Mouse (Mus musculus) lung, embryonic 14.5 days (tissue): ENCODE data around the gene B3gntl1. TPM values are rescaled to one million over a fixed set of nuclear protein-coding genes. Genes with fewer than 3 reads are reported as not detected.
A peak's percentile ranks its signal among the peaks of the same experiment; 100 is the strongest.
"Not testable (repeated sequence)": the region's sequence is repeated elsewhere in the genome, so short reads cannot be mapped to it uniquely, and the experiment has no call there.

Experiments
- ATAC-seq: fragments of 200-750 bp; cut with Nextera tagmentation; 2 replicates; pipeline ENCODE4 v1.8.0; 2017; ENCODE audit warnings: mild to moderate bottlenecking, moderate TSS enrichment, moderate library complexity; ENCODE audit not compliant: insufficient read depth
- DNase-seq: peaks from one replicate; pipeline ENCODE4 v3.0.0-alpha.2; 2015
- H3K27ac ChIP-seq: fragments of 300-500 bp; sonication (generic); 2 replicates; pipeline ENCODE4 v1.5.1; 2014; ENCODE audit warnings: low read depth, mild to moderate bottlenecking, moderate library complexity
- H3K27me3 ChIP-seq: fragments of 300-500 bp; sonication (generic); 2 replicates; pipeline ENCODE4 v1.6.1; 2014; ENCODE audit warnings: low read length, control low read depth; ENCODE audit not compliant: insufficient read depth
- H3K36me3 ChIP-seq: fragments of 300-500 bp; sonication (generic); 2 replicates; pipeline ENCODE4 v1.6.1; 2014; ENCODE audit warnings: control low read depth; ENCODE audit not compliant: insufficient read depth
- H3K4me1 ChIP-seq: fragments of 300-500 bp; sonication (generic); 2 replicates; pipeline ENCODE4 v1.6.1; 2014; ENCODE audit warnings: antibody characterized with exemption, control low read depth; ENCODE audit not compliant: insufficient read depth
- H3K4me2 ChIP-seq: fragments of 300-500 bp; sonication (generic); 2 replicates; pipeline ENCODE4 v1.6.1; 2014; ENCODE audit warnings: mild to moderate bottlenecking
- H3K4me3 ChIP-seq: fragments of 300-500 bp; sonication (generic); 2 replicates; pipeline ENCODE4 v1.5.1; 2014; ENCODE audit warnings: low read depth, low read length
- H3K9ac ChIP-seq: fragments of 300-500 bp; sonication (generic); 2 replicates; pipeline ENCODE4 v1.6.1; 2014
- H3K9me3 ChIP-seq: fragments of 300-500 bp; sonication (generic); 2 replicates; pipeline ENCODE4 v1.6.1; 2016; ENCODE audit warnings: low read depth, low read length, control low read depth
- CTCF ChIP-seq: IDR thresholded peaks from 2 replicates; pipeline ENCODE4 v1.5.1; 2016; ENCODE audit warnings: antibody characterized with exemption, low read depth
- WGBS: fragments of 180-500 bp; shearing (Covaris S2); extraction: QIAGEN DNeasy Blood & Tissue Kit; methylation state at CpG from one replicate; pipeline ENCODE4 v1.1.7; 2014; 5-methylcytosine and 5-hydroxymethylcytosine counted together
- polyA plus RNA-seq: library from polyadenylated mRNA; unstranded; fragments of >200 nt; fragmentation: Nextera tagmentation; extraction: Ambion mirVana; gene quantifications from 2 replicates; pipeline ENCODE4 v1.2.1, GENCODE M21; 2014

Gene B3gntl1
- polyA plus RNA-seq, 1 experiment from 2014 or later = 7.3 TPM

DNA sequence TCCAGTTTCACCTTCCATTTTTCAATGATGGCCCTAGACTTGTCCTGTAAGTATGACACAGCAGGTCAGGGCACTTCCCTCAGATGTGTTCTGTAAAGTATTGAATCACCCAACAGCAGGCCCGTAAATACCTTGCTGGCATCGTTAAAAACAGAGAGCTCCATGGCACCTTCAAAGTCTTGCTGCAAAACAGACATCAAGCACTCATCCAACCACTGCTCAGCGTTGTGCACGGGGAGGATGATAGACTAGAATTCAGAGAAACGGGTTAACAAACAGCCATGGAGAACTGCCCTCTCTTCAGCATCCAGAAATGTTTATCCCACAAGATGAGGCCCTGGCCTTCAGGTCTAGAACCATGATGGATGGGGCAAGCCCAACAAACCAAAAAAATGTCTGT is 2.0 kb downstream of the B3gntl1 start:
- no peak for TF ChIP-seq CTCF
- Histone ChIP-seq H3K4me1 (no peaks in the 10 kb centered on the region), H3K27me3 (no peaks in the 10 kb centered on the region), H3K27ac (no peak overlapping the region), H3K4me2 (no peak overlapping the region), H3K4me3 (no peak overlapping the region), H3K36me3 (peaks cover 6% of the 10 kb centered on the region; the same call in 1 of the 2 replicates), H3K9me3 (no peaks in the 10 kb centered on the region), H3K9ac (no peak overlapping the region)
- DNase-seq (no peak), ATAC-seq (no peak)
- 90% methylated on average over 5 of the region's 5 CpGs for WGBS

- Histone ChIP-seq H3K4me3 (no peak overlapping the region), H3K36me3 (peaks cover 6% of the 10 kb centered on the region; the same call in 1 of the 2 replicates), H3K27ac (no peak overlapping the region), H3K9ac (no peak overlapping the region), H3K9me3 (no peaks in the 10 kb centered on the region), H3K4me2 (no peak overlapping the region), H3K4me1 (no peaks in the 10 kb centered on the region), H3K27me3 (no peaks in the 10 kb centered on the region)
- TF ChIP-seq CTCF = no peak
- 91% methylated on average over 5 of the region's 5 CpGs for WGBS
- DNase-seq (no peak), ATAC-seq (no peak)
These were observed 4.2 kb downstream of the B3gntl1 start for GRCm38 (mm10) chr11:121668776-121669175.

- no peak overlapping the region for H3K27ac ChIP-seq
- H3K9me3 ChIP-seq = no peaks in the 10 kb centered on the region
- WGBS = 94% methylated on average over 4 of the region's 4 CpGs
- DNase-seq = no peak
- H3K4me1 ChIP-seq = no peaks in the 10 kb centered on the region
- H3K27me3 ChIP-seq = no peaks in the 10 kb centered on the region
- H3K4me2 ChIP-seq = no peak overlapping the region
- no peak for ATAC-seq
- no peak overlapping the region for H3K9ac ChIP-seq
- no peak for TF ChIP-seq CTCF
- peaks cover 6% of the 10 kb centered on the region; the same call in 1 of the 2 replicates for H3K36me3 ChIP-seq
- no peak overlapping the region for H3K4me3 ChIP-seq
These were observed 5.4 kb downstream of the B3gntl1 start for GRCm38 (mm10) chr11:121667541-121667940.

DNA sequence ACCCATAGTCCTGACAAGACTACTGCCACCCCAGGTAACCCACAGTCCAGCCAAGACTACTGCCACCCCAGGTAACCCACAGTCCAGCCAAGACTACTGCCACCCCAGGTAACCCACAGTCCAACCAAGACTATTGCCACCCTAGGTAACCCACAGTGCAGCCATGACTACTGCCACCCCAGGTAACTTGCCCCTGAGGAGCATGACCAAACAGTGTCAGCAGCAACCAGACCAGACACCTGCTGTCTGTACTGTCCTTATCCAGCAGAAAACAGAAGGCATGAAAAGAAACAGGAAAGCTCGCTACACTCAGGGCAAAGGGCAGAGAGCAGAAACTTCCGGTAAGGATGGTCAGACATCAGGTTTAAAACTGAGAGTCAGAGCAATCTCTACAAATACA is 11.8 kb downstream of the B3gntl1 start:
- Histone ChIP-seq H3K27ac (no peak overlapping the region), H3K36me3 (0 out of 2 replicates have a peak, but pooled peaks cover 3% of the 10 kb centered on the region), H3K9me3 (no peaks in the 10 kb centered on the region), H3K9ac (no peak overlapping the region), H3K4me2 (no peak overlapping the region), H3K4me3 (no peak overlapping the region), H3K27me3 (no peaks in the 10 kb centered on the region), H3K4me1 (no peaks in the 10 kb centered on the region)
- no peak for TF ChIP-seq CTCF
- ATAC-seq (no peak), DNase-seq (no peak)
- 74% methylated on average over 2 of the region's 2 CpGs for WGBS

GRCm38 (mm10) chr11:121660604-121661003 is 12.3 kb downstream of the B3gntl1 start:
- not testable (repeated sequence) for H3K4me1 ChIP-seq, H3K9ac ChIP-seq, H3K27me3 ChIP-seq, ATAC-seq, H3K27ac ChIP-seq, H3K4me2 ChIP-seq, H3K4me3 ChIP-seq, DNase-seq, H3K36me3 ChIP-seq, H3K9me3 ChIP-seq
- WGBS = 94% methylated on average over 2 of the region's 2 CpGs

GRCm38 (mm10) chr11:121658151-121658550 is 14.8 kb downstream of the B3gntl1 start:
- Histone ChIP-seq H3K36me3 (0 out of 2 replicates have a peak, but pooled peaks cover 3% of the 10 kb centered on the region), H3K4me1 (no peaks in the 10 kb centered on the region), H3K9me3 (no peaks in the 10 kb centered on the region), H3K9ac (no peak overlapping the region), H3K27ac (no peak overlapping the region), H3K27me3 (no peaks in the 10 kb centered on the region), H3K4me2 (no peak overlapping the region), H3K4me3 (no peak overlapping the region)
- 0 out of 2 replicates have a peak, but pooled peaks have one; percentile 15 for TF ChIP-seq CTCF
- ATAC-seq = no peak
- DNase-seq = no peak
- 21% methylated on average over 1 of the region's 1 CpGs for WGBS

DNA sequence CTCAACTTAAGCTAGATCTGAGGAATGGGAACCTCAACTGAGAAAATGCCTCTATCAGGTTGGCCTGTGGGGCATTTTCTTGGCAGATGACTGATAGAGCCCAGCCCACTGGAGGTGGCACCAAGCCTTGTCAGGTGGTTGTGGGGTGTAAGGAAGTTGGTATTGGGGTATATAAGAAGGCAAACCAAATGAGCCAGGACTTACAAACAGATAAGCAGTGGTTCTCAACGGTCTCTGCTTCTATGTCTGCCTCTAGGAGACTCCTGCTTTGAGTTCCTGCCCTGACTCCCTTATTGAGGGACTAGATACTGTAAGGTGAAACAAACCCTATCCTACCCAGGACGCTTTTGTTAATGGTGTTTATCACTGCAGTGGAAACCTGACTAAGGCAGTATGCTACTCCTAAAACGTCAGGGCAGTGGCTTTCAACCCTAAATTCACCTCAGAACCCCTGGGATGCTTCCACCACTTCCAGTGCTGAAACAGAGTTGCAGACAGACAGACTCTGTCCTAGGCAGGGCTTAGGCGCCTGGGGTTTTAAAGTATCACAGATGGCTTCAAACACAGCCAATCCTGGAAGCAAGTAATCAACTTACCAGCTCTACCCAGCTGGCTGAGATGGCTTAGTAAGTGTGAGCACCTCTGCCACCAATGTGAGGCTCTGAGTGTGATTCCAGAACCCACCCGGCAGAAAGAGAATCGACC is 17.0 kb downstream of the B3gntl1 start:
- no peak for TF ChIP-seq CTCF
- H3K36me3 ChIP-seq = no peaks in the 10 kb centered on the region
- no peak overlapping the region for H3K9ac ChIP-seq
- H3K27ac ChIP-seq = no peak overlapping the region
- H3K4me3 ChIP-seq = no peak overlapping the region
- no peak overlapping the region for H3K4me2 ChIP-seq
- H3K9me3 ChIP-seq = no peaks in the 10 kb centered on the region
- DNase-seq = no peak
- ATAC-seq = no peak
- 77% methylated on average over 6 of the region's 6 CpGs for WGBS
- H3K27me3 ChIP-seq = no peaks in the 10 kb centered on the region
- H3K4me1 ChIP-seq = no peaks in the 10 kb centered on the region
